ENCODE assay signal across 21 mouse cellular contexts in the genomic region with DNA sequence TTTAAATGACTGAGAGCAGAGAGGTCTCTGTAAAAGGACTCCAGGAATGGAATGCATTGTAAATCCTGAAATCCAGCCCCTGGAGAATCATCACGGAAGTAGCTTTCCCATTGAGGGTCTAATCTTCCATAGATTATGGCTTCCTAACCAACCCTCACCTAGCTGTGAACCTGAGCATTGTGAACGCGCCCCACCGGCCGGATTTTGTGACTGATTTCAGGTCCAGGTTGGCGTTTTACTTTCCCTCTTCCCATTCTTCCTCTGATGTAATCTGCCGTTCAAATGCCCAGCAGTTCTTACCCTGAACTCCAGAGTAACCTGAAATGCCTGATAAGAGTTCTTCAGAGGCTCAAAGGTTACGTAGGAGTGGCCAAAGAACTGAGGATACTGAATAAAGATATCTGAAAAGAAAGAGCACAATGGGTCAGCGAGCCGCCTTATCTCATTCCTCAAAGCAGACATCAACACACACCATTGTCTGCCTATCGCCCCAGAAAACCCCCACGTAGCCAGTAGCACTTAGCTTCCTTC.
"Had no signal": no experiment of that assay in that cellular context is flagged by ENCODE, and none has a peak within 500 bp of the region (broad histone marks: within the 10 kb centered on the region; RNA-seq: fewer than 3 reads in every experiment).

No protein-coding gene starts in this region.

- H3K9me3 ChIP-seq: limb, embryonic 10.5 days; midbrain, embryonic 12.5 days; neural tube, embryonic 13.5 days had no signal

- H3K4me3 ChIP-seq: limb, embryonic 10.5 days; limb, embryonic 13.5 days; midbrain, embryonic 12.5 days; myocyte; neural tube, embryonic 13.5 days had no signal

- DNase-seq: kidney, adult 18-20 months; kidney, adult 9 months; kidney, postnatal 14 days; kidney, postnatal 4 days; liver, postnatal 0 days; lung, embryonic 14.5 days; retina, postnatal 1 day; right cerebral cortex, postnatal 25 days; thymus, adult 18-20 months; thymus, postnatal 4 days had no signal

- H3K27ac ChIP-seq: limb, embryonic 10.5 days; limb, embryonic 13.5 days; liver, embryonic 14.5 days; macrophage; midbrain, embryonic 12.5 days; neural tube, embryonic 13.5 days had no signal

- H3K4me2 ChIP-seq: limb, embryonic 13.5 days; liver, embryonic 11.5 days; lung, embryonic 14.5 days; midbrain, embryonic 12.5 days; neural tube, embryonic 13.5 days had no signal

- ATAC-seq: inflammation-experienced regulatory T-cells, adult 6 months; liver, postnatal 0 days; lung, postnatal 0 days; midbrain, embryonic 16.5 days had no signal

- H3K9ac ChIP-seq: limb, embryonic 13.5 days; liver, embryonic 14.5 days; liver, postnatal 0 days; lung, embryonic 14.5 days; midbrain, embryonic 12.5 days; neural tube, embryonic 13.5 days had no signal

- H3K27me3 ChIP-seq: limb, embryonic 13.5 days; midbrain, embryonic 12.5 days; neural tube, embryonic 13.5 days had no signal

- H3K36me3 ChIP-seq: midbrain, embryonic 12.5 days; neural tube, embryonic 13.5 days had no signal

- H3K4me1 ChIP-seq: limb, embryonic 10.5 days; limb, embryonic 13.5 days; midbrain, embryonic 12.5 days; neural tube, embryonic 13.5 days had no signal
